Mouse (Mus musculus) regulatory T cell (primary cell): ENCODE data around the gene Zfp354c.

Experiments
- in situ Hi-C: fragments of 300-600 bp; cut with MboI, MseI; formaldehyde crosslinking; loops from one replicate; pipeline ENCODE4 v1.15.1; 2025; ENCODE audit warnings: high pct_unique_total_duplicates

Gene Zfp354c

GRCm38 (mm10) chr11:50827010-50827953 lies at the start of gene Zfp354c:
Gene Zfp354c (minus strand): TSS chr11:50827724.
- in situ Hi-C loops, result no loop called here

- in situ Hi-C loops, result no loop called here
Observed at GRCm38 (mm10) chr11:50850989-50851601, 23.6 kb upstream of the Zfp354c start.

- in situ Hi-C loops, result no loop called here
Observed at GRCm38 (mm10) chr11:50850177-50850735, 22.7 kb upstream of the Zfp354c start, which contains the start of gene Grm6. Gene Grm6 (plus strand): TSS chr11:50850685.

- in situ Hi-C loops, result no loop called here
Observed at GRCm38 (mm10) chr11:50849310-50849709, 21.8 kb upstream of the Zfp354c start.

GRCm38 (mm10) chr11:50848520-50849137 lies 21.1 kb upstream of the Zfp354c start:
- in situ Hi-C loops, result no loop called here

GRCm38 (mm10) chr11:50847047-50847446 lies 19.5 kb upstream of the Zfp354c start:
- in situ Hi-C loops, result no loop called here

- in situ Hi-C loops, result no loop called here
Observed at GRCm38 (mm10) chr11:50845951-50846350, 18.4 kb upstream of the Zfp354c start.

GRCm38 (mm10) chr11:50841023-50841735 lies 13.7 kb upstream of the Zfp354c start, which contains the start of gene Zfp879:
Gene Zfp879 (minus strand): TSS chr11:50841552.
- in situ Hi-C loops, result no loop called here

GRCm38 (mm10) chr11:50835727-50836126 lies 8.2 kb upstream of the Zfp354c start:
- in situ Hi-C loops, result no loop called here

- in situ Hi-C loops, result no loop called here
Observed at GRCm38 (mm10) chr11:50826214-50826613, 1.3 kb downstream of the Zfp354c start.

GRCm38 (mm10) chr11:50814233-50814632 lies 13.3 kb downstream of the Zfp354c start:
- in situ Hi-C loops, result no loop called here

GRCm38 (mm10) chr11:50798836-50799235 lies 28.7 kb downstream of the Zfp354c start:
- in situ Hi-C loops, result no loop called here

GRCm38 (mm10) chr11:50797674-50798073 lies 29.9 kb downstream of the Zfp354c start:
- in situ Hi-C loops, result no loop called here

GRCm38 (mm10) chr11:50771006-50771405 lies 56.5 kb downstream of the Zfp354c start:
- in situ Hi-C loops, result no loop called here

- in situ Hi-C loops, result no loop called here
Observed at GRCm38 (mm10) chr11:50768995-50769749, 58.4 kb downstream of the Zfp354c start.

- in situ Hi-C loops, result no loop called here
Observed at GRCm38 (mm10) chr11:50767039-50767438, 60.5 kb downstream of the Zfp354c start.

- in situ Hi-C loops, result no loop called here
Observed at GRCm38 (mm10) chr11:50766461-50766860, 61.1 kb downstream of the Zfp354c start.
